Comparison of ENCODE assay signal across 9 mouse cellular contexts in the genomic region with DNA sequence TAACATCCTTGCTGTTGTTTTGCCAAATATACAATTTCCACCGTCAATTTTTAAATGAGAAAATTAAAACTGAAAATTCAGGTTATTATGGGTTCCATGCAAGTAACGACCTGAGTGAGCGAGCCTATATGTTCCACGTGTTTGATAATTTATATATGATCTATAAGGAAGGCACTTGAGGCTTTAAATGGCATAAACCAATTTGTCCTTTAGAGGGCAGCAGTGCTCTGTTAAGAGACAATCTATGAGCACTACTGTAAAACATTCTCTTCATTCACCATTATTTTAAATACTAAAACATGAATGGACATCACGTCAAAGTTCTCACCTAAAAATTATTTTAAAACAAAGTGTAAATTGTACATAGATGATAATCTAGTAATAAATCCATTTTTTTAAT. TPM values are rescaled to one million over a fixed set of nuclear protein-coding genes. Genes with fewer than 3 reads are reported as not detected.
A peak's percentile ranks its signal among the peaks of the same experiment; 100 is the strongest.
DNase-seq lines count a peak whose midpoint lies in the region; ATAC-seq lines count a peak whose summit lies in the region.
"Had no signal": no experiment of that assay in that cellular context is flagged by ENCODE, and none has a peak within 500 bp of the region (broad histone marks: within the 10 kb centered on the region; RNA-seq: fewer than 3 reads in every experiment).

No protein-coding gene starts in this region.

- WGBS in forebrain, embryonic 15.5 days = 13% methylated on average over 5 of the region's 5 CpGs

- H3K4me1 ChIP-seq in forebrain, embryonic 15.5 days = no peaks in the 10 kb centered on the region
- H3K4me1 ChIP-seq: limb, embryonic 12.5 days had no signal

- no peak overlapping the region for H3K4me2 ChIP-seq in forebrain, embryonic 15.5 days (replicated peaks)
- H3K4me2 ChIP-seq: limb, embryonic 12.5 days had no signal

- H3K9me3 ChIP-seq in forebrain, embryonic 15.5 days = no peaks in the 10 kb centered on the region
- H3K9me3 ChIP-seq: limb, embryonic 12.5 days had no signal

- H3K27ac ChIP-seq in forebrain, embryonic 15.5 days (replicated peaks) = no peak overlapping the region
- H3K27ac ChIP-seq: limb, embryonic 12.5 days had no signal

- peak; percentile 47 to 60 for DNase-seq in heart, postnatal 10 days
- DNase-seq in heart, adult 11 months = no peak
- DNase-seq in 416B (ENCODE audit: low read depth) (peak; percentile 78), MEL-GATA-1-ER (ENCODE audit: extremely low read depth, low read depth) (peak; percentile 41)
- DNase-seq in lung, postnatal 14 days = peak; percentile 42
- no peak for DNase-seq in urinary bladder, postnatal 36 days (ENCODE audit: low spot score in 2 of 2)
- no peak for DNase-seq in adrenal gland, adult 18-20 months (ENCODE audit: low spot score in 2 of 2)

- peak; percentile 78 for ATAC-seq in forebrain, embryonic 15.5 days (replicated peaks)

- H3K4me3 ChIP-seq in forebrain, embryonic 15.5 days = no peak overlapping the region
- H3K4me3 ChIP-seq: limb, embryonic 12.5 days had no signal

- no peaks in the 10 kb centered on the region for H3K27me3 ChIP-seq in forebrain, embryonic 15.5 days
- H3K27me3 ChIP-seq: limb, embryonic 12.5 days had no signal

- no peaks in the 10 kb centered on the region for H3K36me3 ChIP-seq in forebrain, embryonic 15.5 days
- H3K36me3 ChIP-seq: limb, embryonic 12.5 days had no signal

- intact Hi-C loops in heart, postnatal 10 days (cut with DNase I) = loop anchor here (2.0 to 10.0 kb wide), 2 partner anchors 161 to 207 kb away; no protein-coding TSS in a partner anchor

- H3K9ac ChIP-seq in forebrain, embryonic 15.5 days (replicated peaks) = no peak overlapping the region

RNA-seq across cellular contexts. Expression of gene Tfpi, which starts 22.5 kb away (rescaled TPM):
- 10 to 100 TPM; 62.3 to 67.1 TPM for total RNA-seq in heart, postnatal 10 days (2021)
- polyA plus RNA-seq in forebrain, embryonic 15.5 days (2015; fragmentation: Nextera tagmentation; extraction: Ambion mirVana) = 9.7 and 10.7 TPM in 2 replicates
- total RNA-seq in adrenal gland, adult 18-20 months (2021) = 10 to 100 TPM; 29.0 to 63.0 TPM

RNA-seq across cellular contexts. Expression of gene Calcrl, which starts 28.8 kb away (rescaled TPM):
- total RNA-seq in heart, postnatal 10 days (2021) = 10 to 100 TPM; 47.6 to 54.8 TPM
- 5.7 and 6.9 TPM in 2 replicates for polyA plus RNA-seq in forebrain, embryonic 15.5 days (2015; fragmentation: Nextera tagmentation; extraction: Ambion mirVana)
- total RNA-seq in adrenal gland, adult 18-20 months (2021) = 10 to 100 TPM; 23.5 to 27.5 TPM

Comparison
In these comparisons a context has a peak if more than half of its experiments do, and no peak if none do; other contexts are left out.
1. DNase-seq: peak in heart, postnatal 10 days (2 of 2), 416B (single experiment), MEL-GATA-1-ER (single experiment) and lung, postnatal 14 days (single experiment); none in heart, adult 11 months (single experiment), urinary bladder, postnatal 36 days (0 of 2) and adrenal gland, adult 18-20 months (0 of 2).